Mouse (Mus musculus) CH12.LX (cell line): ENCODE measurements around the gene Actr5.

ENCODE experiments used
- CTCF ChIP-seq, 2 experiments: IDR thresholded peaks in 1 of 2; conservative IDR thresholded peaks in 1 of 2; 2 replicates each; pipeline ENCODE4 v1.5.1; 2011 to 2012; ENCODE audit warnings: low read depth in 2 of 2, low read length in 2 of 2, improper control_type of control experiment in 1 of 2, inconsistent platforms in 1 of 2, mild to moderate bottlenecking in 1 of 2, moderate library complexity in 1 of 2
- ELF1 ChIP-seq: IDR thresholded peaks from 2 replicates; pipeline ENCODE4 v1.6.1; 2014; ENCODE audit warnings: low read depth, mild to moderate bottlenecking, inconsistent platforms, low read length, improper control_type of control experiment
- ETS1 ChIP-seq: conservative IDR thresholded peaks from 2 replicates; pipeline ENCODE4 v1.6.1; 2012; ENCODE audit warnings: low read depth, mild to moderate bottlenecking, inconsistent platforms, low read length, improper control_type of control experiment, moderate library complexity
- HCFC1 ChIP-seq: IDR thresholded peaks from 2 replicates; pipeline ENCODE4 v1.6.1; 2012; ENCODE audit warnings: low read depth, mild to moderate bottlenecking, inconsistent platforms, low read length, improper control_type of control experiment
- MAX ChIP-seq: IDR thresholded peaks from 2 replicates; pipeline ENCODE4 v1.6.1; 2011; ENCODE audit warnings: low read length, improper control_type of control experiment
- MXI1 ChIP-seq: IDR thresholded peaks from 2 replicates; pipeline ENCODE4 v1.6.1; 2011; ENCODE audit warnings: mild to moderate bottlenecking, low read depth, low read length, improper control_type of control experiment
- MYC ChIP-seq: IDR thresholded peaks from 2 replicates; pipeline ENCODE4 v1.6.1; 2011; ENCODE audit warnings: low read depth, mild to moderate bottlenecking, improper control_type of control experiment, low read length
- USF1 ChIP-seq: IDR thresholded peaks from 2 replicates; pipeline ENCODE4 v1.6.1; 2014; ENCODE audit warnings: low read depth, mild to moderate bottlenecking, inconsistent platforms, low read length, improper control_type of control experiment
- ZNF384 ChIP-seq: IDR thresholded peaks from 2 replicates; pipeline ENCODE4 v1.6.1; 2012; ENCODE audit warnings: low read depth, low read length, improper control_type of control experiment, inconsistent platforms

DNA sequence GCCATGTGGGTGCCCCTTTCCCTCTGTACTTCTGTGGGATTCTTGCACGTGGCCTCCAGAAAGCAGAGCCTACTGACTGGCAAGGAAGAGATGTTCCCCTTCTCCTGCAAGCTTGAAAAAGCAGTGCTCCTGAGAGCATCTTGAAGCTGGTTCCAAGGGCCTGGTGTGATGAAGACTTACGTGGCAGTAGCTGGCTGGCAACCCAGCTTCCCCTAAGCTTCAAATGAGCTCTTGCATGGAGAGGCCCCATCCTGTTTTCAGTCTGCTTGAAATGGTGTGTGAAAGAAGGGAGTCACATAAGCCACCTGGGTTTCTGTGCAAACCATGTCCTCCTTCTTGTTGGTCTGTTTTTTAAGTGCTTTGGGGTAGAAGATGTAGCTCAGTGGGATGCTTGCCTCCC, 17.9 kb downstream of the Actr5 start:
- no peak for TF ChIP-seq CTCF (conservative IDR thresholded peaks at IDR 0.05 in 1 of 2, IDR thresholded peaks at IDR 0.05 in 1 of 2; ENCODE audit: low read depth in 2 of 2, low read length in 2 of 2)
- TF ChIP-seq HCFC1, result no peak
- TF ChIP-seq ZNF384, result no peak
- no peak for TF ChIP-seq MAX
- no peak for TF ChIP-seq MYC
- TF ChIP-seq MXI1, result no peak
- TF ChIP-seq ETS1, result no peak
- no peak for TF ChIP-seq ELF1
- no peak for TF ChIP-seq USF1
